Mouse (Mus musculus) intestine, embryonic 16.5 days (tissue): ENCODE results near the gene Smc3. TPM values are rescaled to one million over a fixed set of nuclear protein-coding genes. Genes with fewer than 3 reads are reported as not detected.

ENCODE experiments used
- ATAC-seq: fragments of 200-750 bp; cut with Nextera tagmentation; 2 replicates; pipeline ENCODE4 v1.8.0; 2017; ENCODE audit warnings: moderate TSS enrichment, moderate library complexity
- H3K27ac ChIP-seq: fragments of 300-500 bp; sonication (generic); 2 replicates; pipeline ENCODE4 v1.5.1; 2014; ENCODE audit warnings: mild to moderate bottlenecking, low read length
- H3K27me3 ChIP-seq: fragments of 300-500 bp; sonication (generic); replicated peaks from 2 replicates; pipeline ENCODE4 v1.6.1; 2014; ENCODE audit warnings: low read length, control low read depth, mixed read lengths; ENCODE audit not compliant: control insufficient read depth, insufficient read depth
- H3K36me3 ChIP-seq: fragments of 300-500 bp; sonication (generic); 2 replicates; pipeline ENCODE4 v1.6.1; 2014; ENCODE audit warnings: low read length, control low read depth; ENCODE audit not compliant: control insufficient read depth, insufficient read depth
- H3K4me1 ChIP-seq: fragments of 300-500 bp; sonication (generic); 2 replicates; pipeline ENCODE4 v1.6.1; 2014; ENCODE audit warnings: low read length, control low read depth, mixed read lengths; ENCODE audit not compliant: control insufficient read depth, insufficient read depth
- H3K4me2 ChIP-seq: fragments of 300-500 bp; sonication (generic); 2 replicates; pipeline ENCODE4 v1.6.1; 2014; ENCODE audit warnings: low read depth, low read length, control low read depth
- H3K4me3 ChIP-seq: fragments of 300-500 bp; sonication (generic); 2 replicates; pipeline ENCODE4 v1.5.1; 2014; ENCODE audit warnings: mild to moderate bottlenecking, low read length
- H3K9ac ChIP-seq: fragments of 300-500 bp; sonication (generic); 2 replicates; pipeline ENCODE4 v1.6.1; 2014; ENCODE audit warnings: low read depth, low read length
- H3K9me3 ChIP-seq: fragments of 300-500 bp; sonication (generic); 2 replicates; pipeline ENCODE4 v1.6.1; 2016; ENCODE audit warnings: low read length, control low read depth; ENCODE audit not compliant: control insufficient read depth
- WGBS: fragments of 180-500 bp; shearing (Covaris S2); extraction: QIAGEN DNeasy Blood & Tissue Kit; methylation state at CpG from one replicate; pipeline ENCODE4 v1.1.7; 2014; 5-methylcytosine and 5-hydroxymethylcytosine counted together
- polyA plus RNA-seq: library from polyadenylated mRNA; unstranded; fragments of >200 nt; fragmentation: Nextera tagmentation; extraction: Ambion mirVana; gene quantifications from 2 replicates; pipeline ENCODE4 v1.2.1, GENCODE M21; 2015

The Smc3 gene
- polyA plus RNA-seq, 1 experiment from 2014 or later, result 50.8 TPM

DNA sequence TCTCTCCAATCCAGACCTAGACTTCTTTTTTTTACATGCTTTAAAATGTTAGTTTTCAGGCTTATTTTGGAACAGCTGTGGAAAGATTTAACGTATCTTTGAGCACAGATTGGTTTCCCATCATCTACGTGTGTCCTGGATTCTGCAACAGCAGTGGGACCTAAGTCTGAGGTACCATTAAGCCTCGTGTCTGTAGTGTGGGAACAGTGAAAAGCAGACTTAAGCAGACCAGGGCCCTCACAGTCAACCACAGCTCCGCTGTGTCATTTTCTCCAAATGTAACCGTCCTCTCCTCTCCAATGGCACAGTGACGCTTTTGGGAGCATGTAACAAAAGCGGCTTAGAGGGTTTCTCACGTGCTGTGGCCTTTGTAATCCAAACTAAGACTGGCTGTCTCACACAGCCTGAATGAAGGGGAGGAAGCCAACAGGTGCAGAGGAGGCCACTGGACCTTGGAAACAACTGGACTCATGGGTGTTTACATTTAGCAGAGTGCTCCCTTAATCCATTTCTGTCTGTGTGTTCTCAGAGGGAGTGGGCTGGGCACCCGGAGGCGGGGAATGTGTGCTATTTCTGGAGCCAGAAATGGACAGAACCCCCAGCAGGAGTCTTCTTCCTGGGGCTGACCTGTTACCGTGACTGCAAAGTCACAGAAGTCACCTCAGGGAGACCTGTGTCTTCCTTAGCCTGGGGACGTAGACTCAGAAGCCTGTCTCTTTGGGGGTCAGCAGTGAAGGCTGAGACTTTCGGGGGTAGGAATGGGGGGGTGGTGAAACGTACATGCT is 61.9 kb downstream of the Smc3 start:
- 54% methylated on average over 14 of the region's 14 CpGs for WGBS
- H3K4me1 ChIP-seq, result no peaks in the 10 kb centered on the region
- H3K27ac ChIP-seq, result no peak overlapping the region
- 0 out of 2 replicates have a peak, but pooled peaks cover 2% of the 10 kb centered on the region for H3K27me3 ChIP-seq
- no peak overlapping the region for H3K4me3 ChIP-seq
- no peak overlapping the region for H3K4me2 ChIP-seq
- H3K9ac ChIP-seq, result no peak overlapping the region
- no peaks in the 10 kb centered on the region for H3K36me3 ChIP-seq
- no peak for ATAC-seq
- H3K9me3 ChIP-seq, result no peaks in the 10 kb centered on the region

DNA sequence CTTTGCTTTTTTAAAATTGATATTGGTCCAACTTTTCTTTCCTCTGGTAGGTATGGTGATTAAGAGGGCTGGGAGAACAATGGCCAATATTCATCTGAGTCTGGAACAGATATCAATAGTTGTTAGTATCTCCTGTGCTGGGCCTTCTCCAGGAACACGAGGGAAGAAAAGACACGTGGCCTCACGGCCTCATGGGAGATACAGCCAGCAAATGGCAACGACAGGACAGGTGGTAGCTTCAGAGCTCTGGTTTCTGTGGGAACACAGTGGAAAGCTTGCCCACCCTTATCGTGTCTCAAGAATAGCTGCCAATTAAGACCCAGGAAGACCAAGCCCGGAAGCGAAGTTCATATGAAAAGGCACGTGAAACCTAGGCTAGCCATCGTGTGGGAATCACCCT is 64.6 kb downstream of the Smc3 start:
- H3K9ac ChIP-seq, result no peak overlapping the region

DNA sequence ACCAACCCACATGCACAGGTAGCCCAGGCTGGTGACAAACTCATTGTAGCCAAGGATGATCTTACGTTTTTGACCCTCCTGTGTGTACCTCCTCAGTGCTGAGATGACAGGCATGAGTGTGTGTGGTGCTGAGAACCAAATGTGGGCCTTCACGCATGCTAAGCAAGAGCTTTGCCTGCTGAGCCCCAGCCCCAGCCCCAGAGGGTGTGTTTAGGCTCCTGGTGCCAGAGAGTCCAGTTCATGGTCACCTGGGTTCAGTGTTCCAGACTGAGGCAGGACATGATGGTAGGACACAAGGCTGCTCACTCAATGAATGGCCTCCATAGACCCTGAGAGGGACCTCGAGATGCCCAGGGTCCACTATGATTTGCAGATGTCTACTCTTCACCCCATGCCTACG is 65.2 kb downstream of the Smc3 start:
- H3K27me3 ChIP-seq, result no peaks in the 10 kb centered on the region
- no peaks in the 10 kb centered on the region for H3K36me3 ChIP-seq
- no peak overlapping the region for H3K4me3 ChIP-seq
- no peaks in the 10 kb centered on the region for H3K4me1 ChIP-seq
- ATAC-seq, result no peak
- no peaks in the 10 kb centered on the region for H3K9me3 ChIP-seq
- H3K27ac ChIP-seq, result no peak overlapping the region
- H3K9ac ChIP-seq, result no peak overlapping the region
- H3K4me2 ChIP-seq, result no peak overlapping the region
- WGBS, result 89% methylated on average over 4 of the region's 4 CpGs

More for the DNA sequence above, 64.6 kb downstream of the Smc3 start:
- Histone ChIP-seq H3K9me3 (no peaks in the 10 kb centered on the region), H3K4me2 (no peak overlapping the region), H3K36me3 (no peaks in the 10 kb centered on the region), H3K27ac (no peak overlapping the region), H3K27me3 (no peaks in the 10 kb centered on the region), H3K4me3 (no peak overlapping the region), H3K4me1 (no peaks in the 10 kb centered on the region)
- 91% methylated on average over 9 of the region's 9 CpGs for WGBS
- ATAC-seq, result no peak

DNA sequence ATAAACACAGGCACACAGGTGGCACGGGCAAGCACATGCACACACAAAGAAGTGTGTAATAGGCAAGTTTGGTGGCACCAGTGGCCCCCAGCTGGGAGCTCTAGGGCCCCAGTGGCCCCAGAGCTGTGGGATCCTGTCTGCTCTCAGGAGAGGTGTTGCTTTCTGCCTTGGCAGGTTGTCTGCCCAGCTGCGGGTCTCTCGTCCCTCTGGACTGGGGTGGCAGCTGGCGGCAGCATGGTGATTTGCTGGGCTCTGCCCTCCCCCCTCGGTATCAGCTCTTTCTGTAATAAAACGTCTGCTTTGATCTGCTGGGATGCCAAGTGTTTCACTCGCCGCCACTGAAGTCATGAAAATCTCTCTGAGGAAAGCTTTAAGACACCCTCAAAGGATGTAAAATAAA is 66.5 kb downstream of the Smc3 start:
- H3K36me3 ChIP-seq, result no peaks in the 10 kb centered on the region
- H3K9ac ChIP-seq, result no peak overlapping the region
- no peaks in the 10 kb centered on the region for H3K27me3 ChIP-seq
- WGBS, result 33% methylated on average over 8 of the region's 8 CpGs
- no peak for ATAC-seq
- H3K9me3 ChIP-seq, result no peaks in the 10 kb centered on the region
- H3K27ac ChIP-seq, result no peak overlapping the region
- no peak overlapping the region for H3K4me2 ChIP-seq
- H3K4me1 ChIP-seq, result no peaks in the 10 kb centered on the region
- H3K4me3 ChIP-seq, result no peak overlapping the region

DNA sequence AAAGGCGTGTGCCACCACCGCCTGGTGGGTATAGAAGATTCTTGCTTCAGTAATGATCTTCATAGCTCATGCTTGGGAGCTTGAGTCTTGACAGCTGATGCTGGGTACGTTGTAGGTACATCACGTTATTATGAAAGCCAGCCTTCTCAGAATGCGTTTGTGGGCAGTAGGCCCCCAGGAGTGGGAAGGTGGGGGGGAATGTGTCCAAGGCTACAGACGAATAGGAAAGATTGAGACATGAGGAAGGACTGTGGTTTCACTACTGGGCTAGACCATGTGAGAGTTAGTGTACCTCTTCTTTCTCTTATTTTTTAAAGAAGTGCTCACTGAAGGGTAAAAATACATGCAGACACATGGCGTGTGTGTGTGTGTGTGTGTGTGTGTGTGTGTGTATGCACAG is 68.6 kb downstream of the Smc3 start:
- WGBS, result 84% methylated on average over 7 of the region's 7 CpGs
- no peak overlapping the region for H3K4me3 ChIP-seq
- ATAC-seq, result no peak

DNA sequence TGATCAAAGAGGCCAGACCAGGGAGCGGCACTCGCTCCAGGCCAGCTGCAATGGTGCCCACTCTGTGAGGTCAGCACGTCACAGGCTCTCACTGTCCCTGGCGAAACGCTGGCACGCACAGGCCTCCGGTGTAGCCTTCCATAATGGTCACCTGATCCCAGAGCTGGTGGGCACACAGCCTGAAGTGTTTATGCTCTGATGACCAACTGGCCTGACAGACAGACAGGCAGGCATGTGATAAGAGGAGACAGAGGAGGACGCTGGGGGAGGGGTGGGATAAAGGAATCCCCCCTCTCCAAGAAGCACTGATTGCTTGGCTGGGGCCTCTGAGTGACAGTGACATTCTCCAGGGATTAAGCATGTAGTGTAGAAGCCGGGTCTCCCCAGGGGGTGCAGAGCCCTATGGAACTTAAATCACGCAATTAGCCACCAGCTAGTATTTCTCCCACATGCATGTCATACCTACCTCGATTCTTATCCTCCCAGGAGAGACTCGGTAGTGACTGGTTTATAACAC is 70.5 kb downstream of the Smc3 start:
- H3K27ac ChIP-seq, result no peak overlapping the region
- H3K4me2 ChIP-seq, result no peak overlapping the region
- no peak for ATAC-seq
- H3K36me3 ChIP-seq, result no peaks in the 10 kb centered on the region
- H3K9me3 ChIP-seq, result no peaks in the 10 kb centered on the region
- 45% methylated on average over 12 of the region's 12 CpGs for WGBS
- no peak overlapping the region for H3K4me3 ChIP-seq
- H3K9ac ChIP-seq, result no peak overlapping the region
- H3K27me3 ChIP-seq, result peaks cover 21% of the 10 kb centered on the region
- no peaks in the 10 kb centered on the region for H3K4me1 ChIP-seq

More for the DNA sequence above, 68.6 kb downstream of the Smc3 start:
- Histone ChIP-seq H3K9ac (no peak overlapping the region), H3K27me3 (peaks cover 3% of the 10 kb centered on the region), H3K36me3 (no peaks in the 10 kb centered on the region), H3K4me1 (no peaks in the 10 kb centered on the region), H3K9me3 (no peaks in the 10 kb centered on the region), H3K27ac (no peak overlapping the region), H3K4me2 (no peak overlapping the region)

DNA sequence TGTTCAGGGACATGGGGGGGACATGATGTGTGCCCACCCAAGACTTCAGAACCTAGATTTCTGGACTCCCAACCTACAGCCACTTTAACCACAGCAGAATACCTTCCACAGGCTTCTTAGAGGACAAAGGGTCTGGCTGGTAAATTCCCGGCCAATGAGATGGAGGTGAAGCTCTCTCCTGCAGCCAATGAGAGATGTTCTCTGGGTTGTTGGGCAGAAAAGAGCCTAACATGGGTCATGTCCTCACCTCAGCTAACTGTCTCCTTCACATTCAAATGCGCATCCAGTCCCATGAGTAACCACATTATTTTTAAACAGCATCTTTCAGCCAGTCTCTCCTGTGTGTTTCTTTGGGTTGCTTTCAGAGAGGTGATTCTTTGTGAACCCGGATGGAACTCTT is 71.2 kb downstream of the Smc3 start:
- peaks cover 27% of the 10 kb centered on the region for H3K27me3 ChIP-seq
- no peak for ATAC-seq
- no peaks in the 10 kb centered on the region for H3K9me3 ChIP-seq
- no peak overlapping the region for H3K27ac ChIP-seq
- peaks cover 5% of the 10 kb centered on the region for H3K4me1 ChIP-seq
- H3K36me3 ChIP-seq, result no peaks in the 10 kb centered on the region
- no peak overlapping the region for H3K9ac ChIP-seq
- H3K4me3 ChIP-seq, result no peak overlapping the region
- no peak overlapping the region for H3K4me2 ChIP-seq
- 65% methylated on average over 3 of the region's 3 CpGs for WGBS

DNA sequence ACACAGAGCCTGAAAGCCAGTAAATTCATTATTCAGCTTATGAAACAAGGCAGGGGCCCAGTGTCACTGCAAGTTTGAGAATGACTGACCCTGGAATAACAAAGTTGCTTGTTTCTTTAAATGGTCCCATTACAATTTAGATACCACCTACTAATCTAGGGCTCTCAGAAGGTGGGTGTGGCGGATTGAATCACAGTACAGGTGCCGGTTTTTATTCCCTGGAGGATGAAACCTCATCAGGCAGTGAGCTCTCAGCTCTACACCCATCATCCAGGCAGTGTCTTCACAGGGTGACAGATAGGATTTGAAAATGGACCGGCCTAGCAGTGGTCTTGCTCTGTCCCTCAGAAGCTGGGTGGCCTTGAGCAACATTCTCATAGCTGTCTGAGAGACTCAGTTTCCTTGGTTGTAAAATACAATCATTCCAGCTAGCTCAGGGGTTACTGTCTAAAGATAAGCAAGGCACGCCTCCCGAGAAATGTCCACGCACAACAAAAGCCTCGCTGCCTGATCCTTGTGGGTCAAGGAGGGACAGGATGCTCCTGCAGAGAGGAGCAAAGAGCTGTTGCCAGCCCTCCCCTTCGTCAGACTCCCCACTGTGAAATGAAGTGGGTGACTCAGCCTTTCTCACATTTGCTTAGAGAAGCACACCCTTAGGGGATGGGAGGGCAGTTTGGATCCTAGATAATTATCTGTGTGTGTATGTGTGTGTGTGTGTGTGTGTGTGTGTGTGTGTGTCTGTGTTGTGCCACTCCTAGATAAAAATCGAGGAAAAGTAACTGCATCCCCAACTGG is 74.1 kb downstream of the Smc3 start:
- Histone ChIP-seq H3K27me3 (peaks cover 44% of the 10 kb centered on the region), H3K4me3 (no peak overlapping the region), H3K4me1 (peaks cover 11% of the 10 kb centered on the region), H3K9ac (no peak overlapping the region), H3K4me2 (no peak overlapping the region), H3K9me3 (no peaks in the 10 kb centered on the region), H3K36me3 (no peaks in the 10 kb centered on the region), H3K27ac (no peak overlapping the region)
- no peak for ATAC-seq
- WGBS, result 35% methylated on average over 9 of the region's 9 CpGs

DNA sequence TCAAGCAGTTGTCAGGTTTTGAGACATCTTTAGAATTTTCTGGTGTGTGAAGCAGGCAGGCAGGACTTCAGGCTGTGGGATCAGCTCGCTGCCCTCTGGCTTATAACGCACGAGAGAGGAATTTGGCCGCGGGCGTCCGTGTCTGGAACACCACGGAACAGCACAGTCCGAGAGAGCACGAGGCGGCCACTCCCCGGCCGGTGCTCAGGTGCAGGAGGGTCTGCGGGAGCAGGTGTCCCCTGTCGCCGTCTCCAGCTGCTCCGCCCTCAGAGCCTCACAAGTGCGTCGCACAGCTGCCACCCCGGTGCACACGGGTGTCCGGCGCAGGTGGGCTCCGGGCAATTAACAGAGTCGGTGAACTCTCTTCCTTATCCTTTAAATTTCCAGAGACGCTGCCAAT is 76.0 kb downstream of the Smc3 start:
- peaks cover 11% of the 10 kb centered on the region for H3K4me1 ChIP-seq
- H3K36me3 ChIP-seq, result no peaks in the 10 kb centered on the region
- no peak for ATAC-seq
- H3K4me2 ChIP-seq, result peak overlapping the region; percentile 100
- under 1% methylated on average over 26 of the region's 26 CpGs for WGBS
- peak overlapping the region; percentile 40; the same call in 1 of the 2 replicates for H3K9ac ChIP-seq
- peaks cover 48% of the 10 kb centered on the region for H3K27me3 ChIP-seq
- no peak overlapping the region for H3K27ac ChIP-seq
- peak overlapping the region; percentile 67 for H3K4me3 ChIP-seq
- H3K9me3 ChIP-seq, result no peaks in the 10 kb centered on the region
